In the genomic region with DNA sequence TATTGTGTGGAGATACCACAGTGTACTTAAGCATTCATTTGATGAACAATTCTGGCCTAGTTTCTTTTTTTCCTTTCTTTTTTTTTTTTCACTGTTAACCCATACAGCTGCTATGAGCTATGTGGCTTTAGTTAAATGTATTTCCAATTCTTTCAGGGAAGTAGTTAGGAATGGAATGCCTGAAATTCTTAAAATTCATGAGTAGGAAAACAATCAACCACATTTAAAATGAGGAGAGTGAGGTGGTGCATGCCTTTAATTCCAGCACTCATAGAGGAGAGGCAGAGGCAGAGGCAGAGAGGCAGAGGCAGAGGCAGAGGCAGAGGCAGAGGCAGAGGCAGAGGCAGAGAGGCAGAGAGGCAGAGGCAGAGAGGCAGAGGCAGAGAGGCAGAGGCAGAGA, we compare ENCODE assay signal across 32 mouse cellular contexts. TPM values are rescaled to one million over a fixed set of nuclear protein-coding genes. Genes with fewer than 3 reads are reported as not detected.
"Had no signal": no experiment of that assay in that cellular context is flagged by ENCODE, and none has a peak within 500 bp of the region (broad histone marks: within the 10 kb centered on the region; RNA-seq: fewer than 3 reads in every experiment).

No protein-coding gene starts in this region.

- H3K4me2 ChIP-seq: heart, embryonic 12.5 days; hindbrain, embryonic 12.5 days; hindbrain, embryonic 14.5 days; intestine, embryonic 15.5 days; limb, embryonic 13.5 days; limb, embryonic 15.5 days; liver, embryonic 12.5 days had no signal

- H3K36me3 ChIP-seq: heart, embryonic 10.5 days; heart, embryonic 12.5 days; hindbrain, embryonic 10.5 days; hindbrain, embryonic 12.5 days; intestine, embryonic 15.5 days; limb, embryonic 13.5 days; limb, embryonic 15.5 days; liver, embryonic 12.5 days had no signal

- H3K9me3 ChIP-seq: heart, embryonic 10.5 days; heart, embryonic 12.5 days; hindbrain, embryonic 10.5 days; hindbrain, embryonic 12.5 days; intestine, embryonic 15.5 days; limb, embryonic 13.5 days; limb, embryonic 15.5 days; liver, embryonic 12.5 days had no signal

- H3K27me3 ChIP-seq: heart, embryonic 12.5 days; hindbrain, embryonic 12.5 days; intestine, embryonic 15.5 days; limb, embryonic 13.5 days; limb, embryonic 15.5 days; liver, embryonic 12.5 days had no signal

- H3K27ac ChIP-seq: gastrocnemius, adult 2 months; heart, embryonic 10.5 days; hindbrain, embryonic 10.5 days; hindbrain, embryonic 12.5 days; hindbrain, embryonic 14.5 days; intestine, embryonic 15.5 days; layer of hippocampus, adult 2 months; left cerebral cortex, adult 2 months; limb, embryonic 13.5 days; limb, embryonic 15.5 days; liver, embryonic 12.5 days; liver, embryonic 14.5 days had no signal

- H3K4me3 ChIP-seq: gastrocnemius, adult 2 months; heart, embryonic 10.5 days; heart, embryonic 12.5 days; hindbrain, embryonic 10.5 days; hindbrain, embryonic 12.5 days; intestine, embryonic 15.5 days; layer of hippocampus, adult 2 months; left cerebral cortex, adult 2 months; limb, embryonic 13.5 days; limb, embryonic 15.5 days; liver, embryonic 12.5 days had no signal

- H3K9ac ChIP-seq: heart, embryonic 12.5 days; hindbrain, embryonic 12.5 days; hindbrain, embryonic 14.5 days; intestine, embryonic 15.5 days; limb, embryonic 13.5 days; limb, embryonic 15.5 days; liver, embryonic 12.5 days; liver, embryonic 14.5 days had no signal

- DNase-seq: gastrocnemius, adult 2 months; gastrocnemius, postnatal 10 days; gastrocnemius, postnatal 25 days; heart, adult 18-20 months; heart, postnatal 10 days; heart, postnatal 4 days; kidney, adult 18-20 months; kidney, adult 8-10 months; kidney, postnatal 14 days; kidney, postnatal 4 days; left cerebral cortex, postnatal 4 days had no signal

- H3K4me1 ChIP-seq: heart, embryonic 10.5 days; heart, embryonic 12.5 days; hindbrain, embryonic 10.5 days; hindbrain, embryonic 12.5 days; intestine, embryonic 15.5 days; limb, embryonic 13.5 days; limb, embryonic 15.5 days; liver, embryonic 12.5 days had no signal

- ATAC-seq: hindbrain, embryonic 16.5 days; inflammation-experienced regulatory T-cells, adult 6 months; intestine, embryonic 15.5 days; intestine, postnatal 0 days; liver, embryonic 12.5 days had no signal

RNA-seq across cellular contexts. Expression of a gene that starts 3.4 kb away (rescaled TPM):
- polyA plus RNA-seq: heart, embryonic 12.5 days; heart, embryonic 14.5 days; heart, embryonic 16.5 days; hindbrain, embryonic 14.5 days; hindbrain, embryonic 16.5 days; intestine, embryonic 15.5 days; intestine, postnatal 0 days; kidney, embryonic 14.5 days; kidney, embryonic 16.5 days; limb, embryonic 11.5 days; limb, embryonic 13.5 days; liver, adult 2 months; liver, embryonic 12.5 days; liver, embryonic 14.5 days had no signal

RNA-seq across cellular contexts. Expression of a gene that starts 24.8 kb away (rescaled TPM):
- polyA plus RNA-seq: heart, embryonic 10.5 days; heart, embryonic 12.5 days; heart, embryonic 14.5 days; heart, embryonic 16.5 days; hindbrain, embryonic 10.5 days; hindbrain, embryonic 12.5 days; hindbrain, embryonic 14.5 days; hindbrain, embryonic 16.5 days; inflammation-experienced regulatory T-cells, adult 6 months; intestine, embryonic 15.5 days; intestine, postnatal 0 days; kidney, embryonic 14.5 days; kidney, embryonic 16.5 days; limb, embryonic 11.5 days; limb, embryonic 13.5 days; limb, embryonic 15.5 days; liver, adult 2 months; liver, embryonic 12.5 days; liver, embryonic 14.5 days had no signal

RNA-seq across cellular contexts. Expression of a gene that starts 39.8 kb away (rescaled TPM):
- polyA plus RNA-seq: heart, embryonic 10.5 days; heart, embryonic 12.5 days; heart, embryonic 14.5 days; heart, embryonic 16.5 days; hindbrain, embryonic 10.5 days; hindbrain, embryonic 12.5 days; hindbrain, embryonic 14.5 days; hindbrain, embryonic 16.5 days; inflammation-experienced regulatory T-cells, adult 6 months; intestine, embryonic 15.5 days; intestine, postnatal 0 days; kidney, embryonic 14.5 days; kidney, embryonic 16.5 days; limb, embryonic 11.5 days; limb, embryonic 13.5 days; limb, embryonic 15.5 days; liver, adult 2 months; liver, embryonic 12.5 days; liver, embryonic 14.5 days had no signal

RNA-seq across cellular contexts. Expression of a gene that starts 54.1 kb away (rescaled TPM):
- polyA plus RNA-seq: heart, embryonic 10.5 days; heart, embryonic 12.5 days; heart, embryonic 14.5 days; heart, embryonic 16.5 days; hindbrain, embryonic 10.5 days; hindbrain, embryonic 12.5 days; hindbrain, embryonic 14.5 days; hindbrain, embryonic 16.5 days; inflammation-experienced regulatory T-cells, adult 6 months; intestine, embryonic 15.5 days; intestine, postnatal 0 days; kidney, embryonic 14.5 days; kidney, embryonic 16.5 days; limb, embryonic 11.5 days; limb, embryonic 13.5 days; limb, embryonic 15.5 days; liver, adult 2 months; liver, embryonic 12.5 days; liver, embryonic 14.5 days had no signal
